8 mouse cellular contexts compared by ENCODE assay signal in the genomic region with DNA sequence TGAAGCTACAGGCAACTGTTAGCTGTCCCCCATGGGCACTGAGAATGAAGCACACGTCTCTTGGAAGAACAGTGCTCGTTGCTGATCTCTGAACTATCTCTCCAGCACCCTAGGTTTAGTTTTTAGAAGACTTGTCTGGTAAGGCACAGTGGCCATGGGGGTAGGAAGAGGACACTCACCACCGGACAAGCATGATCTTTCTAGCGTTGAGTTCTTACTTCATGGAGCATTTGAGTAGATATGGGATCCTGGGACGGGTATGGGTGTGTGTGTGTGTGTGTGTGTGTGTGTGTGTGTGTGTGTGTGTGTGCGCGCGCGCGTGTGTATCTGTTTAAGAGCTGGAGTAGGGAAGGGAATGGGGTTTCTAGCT. TPM values are rescaled to one million over a fixed set of nuclear protein-coding genes. Genes with fewer than 3 reads are reported as not detected.
A peak's percentile ranks its signal among the peaks of the same experiment; 100 is the strongest.
DNase-seq lines count a peak whose midpoint lies in the region; ATAC-seq and TF ChIP-seq lines count a peak whose summit lies in the region.

A gene (minus strand): TSS at position 170 of the 370 bp plus-strand sequence.

- dilution Hi-C loops in CH12.LX (cut with MboI; ENCODE audit: extremely low pct_ligation_motif_present, extremely low pct_unique_long_range_greater_than_20kb, low sequenced_read_pairs), result no loop called here

- WGBS in heart, adult 2 months, result 69% methylated on average over 10 of the region's 10 CpGs
- WGBS in embryonic facial prominence, embryonic 15.5 days, result 71% methylated on average over 10 of the region's 10 CpGs
- 79% methylated on average over 10 of the region's 10 CpGs for WGBS in neural tube, embryonic 14.5 days

- no peak for TF ChIP-seq POLR2A in heart, adult 2 months (IDR thresholded peaks at IDR 0.05; ENCODE audit: insufficient read depth, low read depth, low read length)
- no peak for TF ChIP-seq POLR2A in CH12.LX (IDR thresholded peaks at IDR 0.05; ENCODE audit: low read depth, low read length)

- no peak for TF ChIP-seq RAD21 in CH12.LX (IDR thresholded peaks at IDR 0.05; ENCODE audit: low read depth, low read length)

- no peak for DNase-seq in heart, adult 2 months
- DNase-seq in heart, postnatal 10 days, result no peak
- no peak for DNase-seq in CH12.LX (ENCODE audit: extremely low read depth)
- DNase-seq in left cerebral cortex, postnatal 10 days (ENCODE audit: extremely low spot score in 1 of 2, low spot score in 2 of 2), result peak in 1 of 2 experiments; percentile 22
- no peak for DNase-seq in ovary, postnatal 10 days (ENCODE audit: low spot score)
- no peak for DNase-seq in cerebellum, postnatal 4 days (ENCODE audit: low spot score in 2 of 2)

- H3K27ac ChIP-seq in heart, adult 2 months, result peak within 1 kb of the TSS; percentile 95
- peak within 1 kb of the TSS; percentile 28 for H3K27ac ChIP-seq in CH12.LX (ENCODE audit: insufficient read depth, low read depth)
- peak within 1 kb of the TSS; percentile 90 for H3K27ac ChIP-seq in embryonic facial prominence, embryonic 15.5 days (replicated peaks)
- peak within 1 kb of the TSS; percentile 94 for H3K27ac ChIP-seq in neural tube, embryonic 14.5 days (ENCODE audit: low read depth, low read length)

- H3K4me2 ChIP-seq in CH12.LX (ENCODE audit: insufficient read depth, low read depth, poor library complexity, severe bottlenecking), result peak within 1 kb of the TSS; percentile 72
- H3K4me2 ChIP-seq in embryonic facial prominence, embryonic 15.5 days (replicated peaks), result peak within 1 kb of the TSS; percentile 85
- peak within 1 kb of the TSS; percentile 88 for H3K4me2 ChIP-seq in neural tube, embryonic 14.5 days (ENCODE audit: low read depth, low read length)

- peaks cover 8% of the 10 kb centered on the region for H3K4me1 ChIP-seq in heart, adult 2 months (ENCODE audit: control insufficient read depth, insufficient read depth, low read length)
- peaks cover 20 to 55% of the 10 kb centered on the region in 2 experiments for H3K4me1 ChIP-seq in CH12.LX (ENCODE audit: control insufficient read depth in 1 of 2, insufficient read depth in 2 of 2)
- peaks cover 75% of the 10 kb centered on the region for H3K4me1 ChIP-seq in embryonic facial prominence, embryonic 15.5 days
- peaks cover 26% of the 10 kb centered on the region for H3K4me1 ChIP-seq in neural tube, embryonic 14.5 days (ENCODE audit: control insufficient read depth, insufficient read depth, low read length)

- no peaks in the 10 kb centered on the region for H3K9me3 ChIP-seq in CH12.LX (replicated peaks; ENCODE audit: low read length)
- no peaks in the 10 kb centered on the region for H3K9me3 ChIP-seq in embryonic facial prominence, embryonic 15.5 days (replicated peaks)
- no peaks in the 10 kb centered on the region for H3K9me3 ChIP-seq in neural tube, embryonic 14.5 days (ENCODE audit: control insufficient read depth, low read length)

- intact Hi-C loops in heart, adult 2 months (cut with DNase I), result loop anchor here (1.0 to 5.0 kb wide), 4 partner anchors 24 to 213 kb away; a partner anchor contains a TSS
- intact Hi-C loops in heart, postnatal 10 days (cut with DNase I), result loop anchor here (2.0 to 5.0 kb wide), 3 partner anchors 24 to 283 kb away; a partner anchor contains a TSS
- intact Hi-C loops in left cerebral cortex, postnatal 10 days (cut with DNase I), result no loop called here

- TF ChIP-seq EP300 in heart, adult 2 months (IDR thresholded peaks at IDR 0.05; ENCODE audit: insufficient read depth, low read depth, low read length), result no peak
- TF ChIP-seq EP300 in CH12.LX (IDR thresholded peaks at IDR 0.05; ENCODE audit: low read length), result no peak

- H3K36me3 ChIP-seq in heart, adult 2 months (ENCODE audit: control insufficient read depth, insufficient read depth, low read length), result no peaks in the 10 kb centered on the region
- peaks cover 22 to 23% of the 10 kb centered on the region in 2 experiments for H3K36me3 ChIP-seq in CH12.LX (replicated peaks in 1 of 2; ENCODE audit: control insufficient read depth in 1 of 2, insufficient read depth in 1 of 2, low read length in 1 of 2)
- peaks cover 28% of the 10 kb centered on the region for H3K36me3 ChIP-seq in embryonic facial prominence, embryonic 15.5 days
- H3K36me3 ChIP-seq in neural tube, embryonic 14.5 days (ENCODE audit: control insufficient read depth, insufficient read depth, low read length), result peaks cover 26% of the 10 kb centered on the region; the same call in 1 of the 2 replicates

- in situ Hi-C loops in CH12.LX (cut with MboI; ENCODE audit: low pct_ligation_motif_present, low pct_unique_long_range_greater_than_20kb, low sequenced_read_pairs), result loop anchor here (5.0 kb wide), 1 partner anchor 153 kb away; a partner anchor contains a TSS

- TF ChIP-seq CTCF in heart, adult 2 months (IDR thresholded peaks at IDR 0.05), result no peak
- no peak for TF ChIP-seq CTCF in CH12.LX (conservative IDR thresholded peaks at IDR 0.05 in 1 of 2, IDR thresholded peaks at IDR 0.05 in 1 of 2; ENCODE audit: low read depth in 2 of 2, low read length in 2 of 2)

- ATAC-seq in embryonic facial prominence, embryonic 15.5 days (ENCODE audit: insufficient number of reproducible peaks, low FRiP score, low TSS enrichment, low read depth), result no peak
- ATAC-seq in neural tube, embryonic 14.5 days (ENCODE audit: low read depth), result no peak

- peaks cover 4% of the 10 kb centered on the region for H3K79me2 ChIP-seq in heart, adult 2 months (replicated peaks; ENCODE audit: control insufficient read depth, insufficient read depth, low read length)
- peaks cover 18% of the 10 kb centered on the region for H3K79me2 ChIP-seq in CH12.LX (replicated peaks; ENCODE audit: control insufficient read depth, extremely low read depth, insufficient read depth, poor library complexity, severe bottlenecking)

- peak within 1 kb of the TSS; percentile 47 for H3K4me3 ChIP-seq in heart, adult 2 months
- peak within 1 kb of the TSS; percentile 80 to 90 (median 84) for H3K4me3 ChIP-seq in CH12.LX (replicated peaks in 1 of 3; ENCODE audit: low read depth in 2 of 3, low read length in 2 of 3, poor library complexity in 1 of 3)
- peak within 1 kb of the TSS; percentile 79 for H3K4me3 ChIP-seq in embryonic facial prominence, embryonic 15.5 days (replicated peaks)
- H3K4me3 ChIP-seq in neural tube, embryonic 14.5 days (ENCODE audit: low read depth, low read length), result peak within 1 kb of the TSS; percentile 44

- H3K9ac ChIP-seq in heart, adult 2 months (ENCODE audit: low read depth, low read length), result peak within 1 kb of the TSS; percentile 76
- peak within 1 kb of the TSS; percentile 57 for H3K9ac ChIP-seq in CH12.LX (ENCODE audit: insufficient read depth, low read depth)
- H3K9ac ChIP-seq in embryonic facial prominence, embryonic 15.5 days, result peak within 1 kb of the TSS; percentile 31; the same call in 1 of the 2 replicates
- peak within 1 kb of the TSS; percentile 46 for H3K9ac ChIP-seq in neural tube, embryonic 14.5 days (replicated peaks; ENCODE audit: low read depth, low read length)

- no peaks in the 10 kb centered on the region; the same call in 1 of the 2 replicates for H3K27me3 ChIP-seq in heart, adult 2 months (ENCODE audit: control insufficient read depth, insufficient read depth, low read length)
- peaks cover 25% of the 10 kb centered on the region for H3K27me3 ChIP-seq in CH12.LX (replicated peaks)
- H3K27me3 ChIP-seq in embryonic facial prominence, embryonic 15.5 days, result peaks cover 13% of the 10 kb centered on the region
- no peaks in the 10 kb centered on the region for H3K27me3 ChIP-seq in neural tube, embryonic 14.5 days (ENCODE audit: control insufficient read depth, insufficient read depth, low read length)

TF ChIP-seq in CH12.LX, 34 proteins besides CTCF, POLR2A, EP300 and RAD21:
- TF ChIP-seq ETS1 (conservative IDR thresholded peaks at IDR 0.05; ENCODE audit: low read depth, low read length) (no peak), E2F4 (IDR thresholded peaks at IDR 0.05; ENCODE audit: insufficient replicate concordance, low read depth, low read length) (no peak), JUND (conservative IDR thresholded peaks at IDR 0.05; ENCODE audit: low read depth, low read length) (no peak), USF2 (conservative IDR thresholded peaks at IDR 0.05; ENCODE audit: low read depth, low read length) (no peak), MAX (IDR thresholded peaks at IDR 0.05; ENCODE audit: low read length) (no peak), RCOR1 (conservative IDR thresholded peaks at IDR 0.05; ENCODE audit: low read depth, low read length) (no peak), CHD2 (IDR thresholded peaks at IDR 0.05; ENCODE audit: low read length) (no peak), JUN (IDR thresholded peaks at IDR 0.05; ENCODE audit: insufficient read depth, low read depth, low read length) (no peak), IRF4 (IDR thresholded peaks at IDR 0.05; ENCODE audit: low read depth, low read length) (no peak), UBTF (IDR thresholded peaks at IDR 0.05; ENCODE audit: low read depth, low read length) (no peak), MAFK (IDR thresholded peaks at IDR 0.05; ENCODE audit: insufficient replicate concordance, low read length) (no peak), PAX5 (IDR thresholded peaks at IDR 0.05; ENCODE audit: low read length) (no peak), POLR2AphosphoS2 (IDR thresholded peaks at IDR 0.05; ENCODE audit: low read depth, low read length) (no peak), NELFE (IDR thresholded peaks at IDR 0.05; ENCODE audit: low read depth, low read length) (no peak), MEF2A (IDR thresholded peaks at IDR 0.05; ENCODE audit: borderline replicate concordance, low read depth, low read length) (no peak)

RNA-seq across cellular contexts. Expression of the gene that starts here (rescaled TPM):
- total RNA-seq in heart, adult 2 months (2021), result 1 to 10 TPM; 3.9 to 4.9 TPM
- 3.0 and 4.3 TPM in 2 replicates for polyA plus RNA-seq in heart, adult 2 months (2012; rRNA removed)
- total RNA-seq in heart, postnatal 10 days (2021), result 1 to 10 TPM; 3.2 to 4.1 TPM
- total RNA-seq in CH12.LX (2012; rRNA removed) (2.3 and 2.6 TPM in 2 replicates), CH12.LX (2014; rRNA removed) (0.09 and 0.19 TPM in 2 replicates)
- 1.7 and 2.4 TPM in 2 replicates for polyA plus RNA-seq in CH12.LX (2012; ENCODE audit: insufficient read length, low read depth)
- polyA plus RNA-seq in embryonic facial prominence, embryonic 15.5 days (2015; fragmentation: Nextera tagmentation; extraction: Ambion mirVana), result 9.3 and 10.9 TPM in 2 replicates
- total RNA-seq in left cerebral cortex, postnatal 10 days (2021), result 100 to 1,000 TPM; 394 to 415 TPM
- 82.2 and 101 TPM in 2 replicates for polyA plus RNA-seq in neural tube, embryonic 14.5 days (2014; fragmentation: Nextera tagmentation; extraction: Ambion mirVana)

Comparison
In these comparisons a context has a peak if more than half of its experiments do, and no peak if none do; other contexts are left out.
1. RNA of the gene that starts here (total RNA-seq): 394 to 415 TPM in left cerebral cortex, postnatal 10 days; 3.9 to 4.9 TPM in heart, adult 2 months, 3.2 to 4.1 TPM in heart, postnatal 10 days and 0.09 to 2.6 TPM in CH12.LX; every median in the first group is over 10 times any median in the second.
2. H3K27ac ChIP-seq: peak in every context shown above with its lines; median percentile 95 in heart, adult 2 months; 94 in neural tube, embryonic 14.5 days; 90 in embryonic facial prominence, embryonic 15.5 days; 28 in CH12.LX.
3. Peak in every context shown above with its lines, with median percentiles within 50 percentile points of each other: H3K4me3 ChIP-seq, H3K9ac ChIP-seq and H3K4me2 ChIP-seq.